Mouse (Mus musculus): ENCODE results near the gene Sppl2b. TPM values are rescaled to one million over a fixed set of nuclear protein-coding genes. Genes with fewer than 3 reads are reported as not detected.
A peak's percentile ranks its signal among the peaks of the same experiment; 100 is the strongest.

Sppl2b gene
- total RNA-seq, 2 experiments from 2014 or later, result 43.5 to 47.7 TPM

DNA sequence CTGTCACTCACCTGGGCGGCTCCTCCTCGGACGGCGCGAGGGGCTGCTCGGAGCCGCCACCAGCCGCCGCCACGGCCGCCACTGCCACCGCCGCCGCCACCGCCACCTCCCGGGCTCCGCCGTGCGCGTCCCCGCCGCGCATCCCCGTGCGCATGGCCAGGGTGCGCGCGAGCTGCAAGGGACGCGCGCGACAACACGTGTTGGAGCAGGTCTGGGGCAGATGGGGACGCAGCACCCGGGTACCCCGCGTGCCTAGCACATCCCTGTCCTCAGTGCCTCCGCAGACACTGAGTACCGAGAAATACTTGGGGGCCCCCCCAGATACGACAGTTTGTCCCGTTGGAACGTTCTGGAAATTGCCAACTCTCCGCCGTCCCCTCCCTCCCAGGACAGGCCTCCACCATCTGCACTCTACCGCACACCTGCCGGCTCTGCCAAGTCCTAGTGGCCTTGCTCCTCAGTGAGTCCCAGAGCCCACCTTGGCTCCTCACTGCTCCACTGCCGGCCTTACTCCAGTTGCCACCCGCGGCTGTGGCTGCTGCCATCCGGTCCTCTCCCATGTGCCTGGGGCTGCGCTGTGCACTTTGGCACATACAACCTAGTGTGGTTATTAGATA is 11.0 kb upstream of the Sppl2b start, which contains the start of gene Lingo3:
Gene Lingo3, minus strand, starts transcription at position 109 of the 617 bp plus-strand sequence.
- DNase-seq (ENCODE audit: low spot score in 2 of 2), result peak in 1 of 2 experiments; percentile 41

DNA sequence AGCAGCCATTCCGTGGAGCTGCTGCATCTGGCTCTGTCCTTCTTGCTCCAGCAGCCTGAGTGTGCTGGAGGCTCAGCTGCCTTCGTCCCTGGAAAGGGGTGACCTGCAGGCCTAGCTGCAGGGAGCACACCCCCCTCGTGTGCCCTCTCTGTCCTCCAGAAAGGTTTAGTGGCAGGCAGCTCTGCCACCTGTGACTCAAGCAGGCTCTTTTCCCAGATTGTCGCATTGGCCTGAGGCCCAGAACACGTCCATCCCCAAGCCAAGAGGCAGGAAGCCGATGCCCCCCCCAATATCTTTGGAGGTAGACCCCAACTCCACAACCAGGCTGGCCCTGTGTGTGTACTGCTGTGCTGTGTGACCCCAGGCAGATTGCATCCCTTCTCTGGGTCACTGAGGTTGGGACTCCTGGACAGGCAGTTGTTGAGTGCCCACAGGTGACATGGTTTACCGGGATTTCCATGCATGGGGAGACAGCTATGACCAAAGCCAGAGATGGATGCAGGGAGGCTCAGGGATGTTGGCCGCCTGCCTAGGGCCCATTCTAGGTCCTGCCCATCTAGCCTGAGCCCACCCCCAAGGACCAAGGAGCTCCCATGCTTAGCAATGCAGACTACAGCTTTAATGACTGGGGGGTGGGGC is 9.9 kb upstream of the Sppl2b start:
- no peak for DNase-seq (ENCODE audit: low spot score in 2 of 2)

DNA sequence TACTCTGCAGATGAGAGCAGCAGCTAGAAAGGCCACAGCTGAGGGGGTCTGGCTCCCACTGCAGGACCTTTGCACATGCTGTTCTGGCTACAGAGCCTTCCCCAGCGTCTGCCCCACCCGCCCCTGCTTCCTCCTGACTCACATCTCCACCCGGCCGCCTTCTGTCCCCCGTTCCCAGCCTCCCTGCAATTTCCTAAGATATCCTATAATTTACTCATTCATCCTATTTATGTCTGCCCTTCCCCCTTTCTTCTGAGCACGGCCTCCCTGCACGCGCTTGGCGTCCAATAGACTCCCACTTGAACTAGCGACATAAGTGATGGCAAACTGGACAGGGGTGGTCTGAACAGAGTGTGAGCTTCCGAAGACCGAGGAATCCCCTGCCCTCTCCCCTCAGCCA is 9.3 kb upstream of the Sppl2b start:
- no peak for DNase-seq (ENCODE audit: low spot score in 2 of 2)

DNA sequence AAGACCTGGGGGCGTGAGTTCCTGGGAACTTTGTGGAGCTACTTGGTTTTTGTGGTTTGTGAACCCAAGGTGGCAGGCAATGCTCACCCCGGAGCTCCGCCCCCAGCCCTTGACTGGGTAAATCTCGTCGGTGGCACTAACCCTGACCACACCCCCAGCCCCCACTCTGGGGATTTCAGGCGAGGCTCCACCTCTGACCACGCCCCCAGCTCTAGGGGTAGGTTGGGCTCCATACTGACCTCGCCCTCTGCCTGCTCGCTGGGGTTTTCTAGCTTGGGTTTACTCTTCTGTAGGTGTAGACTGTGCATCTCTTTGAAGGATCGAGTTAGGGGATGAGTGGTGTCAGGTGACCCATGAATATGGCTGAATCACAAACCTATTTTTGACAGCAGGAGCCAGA is 6.5 kb upstream of the Sppl2b start:
- DNase-seq (ENCODE audit: low spot score in 2 of 2), result no peak

DNA sequence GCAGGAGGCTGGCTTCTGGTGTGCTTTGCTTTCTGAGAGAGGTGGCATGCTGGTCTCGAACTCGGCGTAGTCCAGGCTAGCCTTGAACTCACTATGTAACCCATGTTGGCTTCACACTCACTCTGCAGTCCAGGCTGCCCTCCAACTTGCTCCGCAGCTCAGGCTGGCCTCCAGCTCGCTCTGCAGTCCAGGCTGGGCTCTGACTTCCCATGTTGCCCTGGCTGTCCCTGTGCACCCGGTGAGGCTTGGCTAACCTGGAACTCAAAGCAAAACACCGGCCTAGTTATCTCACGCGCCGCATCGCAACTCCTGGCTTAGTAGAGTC is 636 bp downstream of the Sppl2b start:
- no peak for DNase-seq (ENCODE audit: low spot score in 2 of 2)

DNA sequence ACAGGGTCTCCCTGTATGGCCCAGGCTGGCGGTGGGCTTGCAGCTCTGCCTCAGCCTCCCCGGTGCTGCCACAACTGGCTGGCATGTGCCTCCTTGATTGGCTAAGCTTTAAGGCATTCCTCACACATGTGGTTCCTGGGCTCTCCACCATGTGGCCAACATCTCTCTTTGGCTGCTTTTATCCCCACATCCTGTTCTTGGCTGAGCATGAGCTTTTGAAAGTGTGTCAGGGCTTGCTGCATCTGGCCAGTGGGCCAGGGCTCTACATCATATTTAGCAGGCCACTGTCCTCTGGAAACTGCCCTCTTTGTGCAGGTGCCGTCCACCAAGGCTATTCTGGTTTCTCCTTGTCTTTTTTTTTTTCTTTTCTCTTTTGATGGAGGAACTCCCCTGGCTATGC is 1.2 kb downstream of the Sppl2b start:
- no peak for DNase-seq (ENCODE audit: low spot score in 2 of 2)

DNA sequence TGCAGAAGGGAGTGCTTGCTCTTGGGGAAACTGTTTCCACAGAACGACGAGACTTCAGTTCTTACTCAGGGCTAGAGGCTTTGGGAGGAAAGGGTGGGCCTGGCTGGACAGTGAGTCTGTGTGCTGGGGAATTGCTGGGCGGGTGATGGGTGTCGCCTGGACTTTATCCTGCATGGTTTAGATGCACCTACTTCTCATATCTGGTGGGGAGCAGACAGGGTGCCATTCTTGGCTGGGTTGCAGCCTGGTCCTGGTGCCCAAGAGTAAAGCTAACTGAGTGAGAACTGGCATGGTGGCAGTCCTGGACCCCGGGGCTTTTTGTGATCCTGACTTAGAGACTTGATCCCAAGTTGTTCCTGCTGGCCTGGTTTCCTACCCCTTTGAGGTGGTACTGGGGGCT is 1.8 kb downstream of the Sppl2b start:
- DNase-seq (ENCODE audit: low spot score in 2 of 2), result no peak

DNA sequence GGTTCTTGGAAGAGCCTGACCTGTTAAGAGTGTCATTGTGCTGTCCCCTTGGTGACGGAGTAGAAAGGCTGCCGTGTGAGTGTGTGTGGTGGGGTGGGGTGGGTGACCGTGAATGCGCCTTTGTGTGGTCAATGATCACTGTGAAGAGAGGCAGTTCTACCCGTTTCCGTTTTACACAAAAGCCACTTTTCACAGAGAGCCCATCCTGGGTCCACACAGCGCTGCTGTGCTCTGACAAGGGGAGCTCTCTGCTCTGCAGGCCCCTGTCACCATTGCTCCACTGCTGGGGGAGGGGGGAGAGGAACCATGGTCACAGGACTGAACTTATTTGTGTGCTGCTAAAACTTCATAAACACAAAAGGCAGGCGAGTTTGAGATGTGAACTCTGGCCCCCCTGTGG is 2.3 kb downstream of the Sppl2b start:
- DNase-seq (ENCODE audit: low spot score in 2 of 2), result no peak

DNA sequence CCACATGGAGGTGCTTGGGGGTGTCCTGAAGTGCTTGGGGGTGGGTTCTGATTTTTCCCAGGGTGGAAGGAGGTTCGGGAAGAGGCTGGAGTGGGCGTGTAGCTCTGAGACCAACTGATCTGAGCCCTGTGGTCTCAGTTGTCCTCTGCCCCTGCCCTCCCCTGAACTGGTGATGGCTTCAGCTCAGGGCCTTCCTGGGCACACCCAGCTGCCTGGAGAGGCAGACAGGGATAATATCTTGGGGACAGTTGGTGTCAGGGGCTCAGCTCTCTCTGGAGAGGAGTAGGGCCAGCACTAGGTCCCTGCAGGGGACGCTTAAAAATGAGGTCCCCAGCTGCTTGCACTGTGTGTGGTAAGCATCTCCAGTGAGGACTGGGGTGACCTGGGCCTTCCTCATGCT is 2.8 kb downstream of the Sppl2b start:
- DNase-seq (ENCODE audit: low spot score in 2 of 2), result no peak

DNA sequence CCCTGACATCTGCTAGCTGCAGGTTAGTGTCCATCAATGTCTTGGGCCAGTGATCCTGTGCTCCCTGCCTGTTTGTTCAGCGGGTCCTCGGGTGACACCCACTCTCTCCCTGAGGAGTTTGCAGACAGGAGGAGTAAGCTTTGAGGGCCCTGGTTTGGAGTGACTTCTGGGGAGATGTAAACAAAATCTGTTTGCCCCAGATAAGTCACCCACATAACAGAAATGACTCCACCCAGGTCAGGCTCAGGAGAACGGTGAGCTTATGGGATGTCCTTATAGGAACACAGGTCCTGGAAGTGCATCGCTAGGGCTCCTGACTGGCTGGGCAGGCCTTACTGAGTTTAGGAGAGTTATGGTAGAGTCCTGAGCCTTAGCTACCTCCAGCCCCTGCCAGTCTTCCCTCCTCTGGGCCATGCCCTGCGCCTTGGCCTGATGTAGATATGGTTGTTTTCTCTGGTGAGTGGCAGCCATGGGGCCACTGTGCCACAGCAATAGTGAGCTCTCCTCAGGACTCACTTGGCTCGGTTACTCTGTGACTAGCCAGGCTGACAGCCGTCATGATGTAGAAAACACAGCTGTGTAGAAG is 3.4 kb downstream of the Sppl2b start:
- no peak for DNase-seq (ENCODE audit: low spot score in 2 of 2)

DNA sequence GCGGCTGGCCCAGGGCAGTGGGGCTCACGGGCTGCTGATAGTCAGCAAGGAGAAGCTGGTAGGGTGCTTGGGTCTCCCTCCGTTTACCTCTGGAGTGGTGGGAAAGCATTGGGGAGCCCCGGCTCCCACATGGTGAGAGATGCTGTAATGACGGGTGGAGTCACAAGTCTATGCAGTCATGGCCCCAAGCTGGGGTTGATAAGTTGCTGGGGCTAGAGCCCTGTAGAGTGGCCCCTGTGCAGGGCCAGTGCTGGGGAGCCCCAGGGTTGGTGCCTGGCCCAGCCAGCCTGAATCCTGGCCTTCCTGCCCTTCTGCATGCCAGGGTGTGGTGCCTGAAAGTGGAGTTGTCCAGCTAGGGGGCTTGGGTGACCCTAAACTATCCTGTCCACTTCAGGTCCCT is 7.2 kb downstream of the Sppl2b start:
- no peak for DNase-seq (ENCODE audit: low spot score in 2 of 2)

DNA sequence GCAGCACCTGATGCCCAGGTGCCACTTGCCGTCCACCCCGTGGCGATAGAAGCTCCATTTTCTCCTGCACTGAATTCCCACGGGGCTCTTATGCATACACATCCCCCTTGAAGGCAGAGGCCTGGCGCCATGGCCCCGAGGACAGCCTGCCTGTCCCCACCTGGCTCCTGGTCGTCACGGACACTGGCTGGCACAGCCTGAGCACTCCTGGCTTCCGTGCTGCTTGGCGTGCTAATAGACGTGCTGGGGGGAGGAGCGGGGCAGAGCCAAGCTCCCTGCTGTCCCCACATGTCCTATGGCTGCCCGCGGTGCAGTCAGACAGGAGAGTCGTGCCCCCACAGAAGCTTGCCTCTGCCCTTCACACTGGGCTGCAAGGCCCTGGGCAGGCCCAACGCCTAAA is 9.4 kb downstream of the Sppl2b start:
- no peak for DNase-seq (ENCODE audit: low spot score in 2 of 2)

DNA sequence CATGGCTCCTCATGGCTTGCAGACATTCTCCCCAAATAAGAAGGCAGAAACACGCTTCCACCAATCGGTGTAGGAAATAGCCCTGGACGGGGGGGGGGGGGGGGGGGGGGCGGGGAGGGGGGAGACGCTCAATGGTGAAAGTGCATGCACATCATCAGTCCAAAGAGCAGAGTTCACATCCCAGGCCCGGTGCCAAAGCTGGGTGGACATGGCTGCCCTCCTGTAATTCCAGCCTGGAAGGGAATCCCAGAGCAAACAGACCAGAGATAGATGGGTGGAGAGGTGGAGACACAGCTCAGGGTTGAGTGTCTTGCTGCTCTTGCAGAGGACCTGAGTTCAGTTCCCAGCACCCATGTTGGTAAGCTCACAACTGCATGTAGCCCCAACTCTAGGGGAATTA is 15.9 kb downstream of the Sppl2b start:
- no peak for DNase-seq (ENCODE audit: low spot score in 2 of 2)

DNA sequence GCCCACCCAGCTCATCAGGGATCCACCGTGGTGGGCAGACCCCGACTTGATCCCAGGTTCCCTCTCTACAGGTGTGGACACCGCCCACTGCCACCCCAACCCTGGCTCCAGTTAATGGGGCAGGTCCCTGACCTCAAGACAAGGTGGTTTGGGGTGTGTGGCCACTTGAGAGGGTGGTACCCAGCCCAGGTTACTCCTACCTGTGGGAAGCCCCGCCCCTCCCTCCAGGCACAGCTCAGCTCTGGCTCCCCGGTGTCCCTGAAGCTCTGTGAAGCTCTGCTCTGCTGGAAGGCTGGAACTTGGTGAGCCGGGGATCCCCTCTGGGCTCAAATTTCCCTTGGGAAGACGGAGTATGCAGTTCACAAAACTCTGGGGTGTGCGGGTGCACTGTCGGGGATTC is 16.5 kb downstream of the Sppl2b start, which contains the start of gene Tmprss9:
Gene Tmprss9, plus strand, starts transcription at position 268 of the 400 bp plus-strand sequence.
- DNase-seq (ENCODE audit: low spot score in 2 of 2), result no peak

DNA sequence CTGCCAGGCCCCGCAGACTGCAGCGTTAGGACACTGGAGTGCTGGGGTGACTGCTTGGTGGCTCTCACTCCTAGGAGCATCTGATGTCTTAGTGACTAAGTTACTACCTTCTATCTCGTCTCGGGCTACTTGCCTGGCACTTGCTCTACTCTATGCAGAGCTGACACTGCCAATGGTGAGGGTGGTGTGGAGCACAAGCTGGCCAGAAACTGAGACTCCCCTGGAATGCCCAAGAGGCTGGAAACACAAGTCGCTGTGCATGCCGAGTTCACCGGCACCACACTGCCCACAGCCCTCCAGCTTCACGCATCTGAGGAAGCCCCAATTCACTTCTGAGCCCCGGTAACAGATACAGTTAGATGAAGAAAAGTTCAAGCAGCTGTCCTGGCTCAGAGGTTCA is 19.0 kb downstream of the Sppl2b start:
- no peak for DNase-seq (ENCODE audit: low spot score in 2 of 2)

DNA sequence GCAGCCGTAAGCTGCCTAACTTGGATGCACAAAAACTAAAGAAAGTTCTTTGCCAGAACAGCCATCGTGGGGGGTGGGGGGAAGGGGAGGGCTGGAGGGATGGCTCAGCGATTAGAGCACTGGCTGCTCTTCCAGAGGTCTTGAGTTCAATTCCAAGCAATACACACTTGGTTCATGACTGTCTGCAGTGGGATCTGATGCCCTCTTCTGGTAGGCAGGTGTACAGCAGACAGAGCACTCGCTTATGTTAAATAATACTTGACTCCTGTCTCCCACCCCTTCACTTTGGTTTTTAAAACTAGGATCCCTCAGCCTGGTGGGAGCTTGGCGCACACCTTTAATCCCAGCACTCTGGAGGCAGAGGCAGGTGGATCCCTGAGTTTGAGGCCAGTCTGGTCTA is 21.0 kb downstream of the Sppl2b start:
- DNase-seq (ENCODE audit: low spot score in 2 of 2), result no peak

DNA sequence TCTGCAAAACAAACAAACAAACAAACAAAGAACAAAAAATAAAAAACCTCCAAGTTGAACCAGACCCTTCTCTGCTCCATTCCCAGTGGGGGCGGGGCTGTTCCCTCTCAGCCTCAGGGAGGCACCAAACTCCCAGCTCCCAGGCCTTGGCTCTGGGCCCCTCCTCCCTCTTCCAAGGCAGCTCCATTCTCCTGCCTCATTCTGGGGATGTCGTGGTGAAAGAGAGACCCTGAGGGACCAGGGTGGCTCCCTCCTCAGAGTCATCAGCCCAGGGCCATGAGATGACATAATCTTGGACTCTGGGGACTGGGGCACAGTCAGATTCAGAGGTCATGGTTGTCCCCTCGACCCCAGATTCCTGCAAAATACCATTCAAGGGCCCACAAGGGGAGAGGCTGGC is 21.5 kb downstream of the Sppl2b start:
- DNase-seq (ENCODE audit: low spot score in 2 of 2), result no peak

DNA sequence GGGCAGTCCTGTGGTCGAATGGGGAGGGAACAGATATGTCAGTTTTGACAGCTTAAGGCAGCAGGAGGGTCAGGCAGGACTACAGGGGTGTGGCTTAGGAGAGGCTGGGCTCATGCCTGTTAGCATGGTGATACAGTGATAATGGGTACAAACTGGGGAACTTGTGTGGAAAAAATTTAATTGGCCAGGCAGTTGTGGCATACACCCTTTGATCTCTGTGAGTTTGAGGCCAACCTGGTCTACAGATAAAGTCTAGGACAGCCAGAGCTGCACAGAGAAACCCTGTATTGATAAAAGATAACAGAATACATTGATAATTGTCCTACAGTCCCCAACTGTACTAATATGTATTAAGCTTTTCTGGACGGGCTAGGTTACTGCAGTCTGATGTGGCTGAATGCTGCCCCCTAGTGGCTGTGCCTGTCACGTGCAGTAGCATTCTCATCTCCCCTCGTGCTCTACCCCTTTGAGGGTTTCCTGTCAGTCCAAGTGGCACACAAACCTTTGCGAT is 25.1 kb downstream of the Sppl2b start:
- DNase-seq (ENCODE audit: low spot score in 2 of 2), result no peak

DNA sequence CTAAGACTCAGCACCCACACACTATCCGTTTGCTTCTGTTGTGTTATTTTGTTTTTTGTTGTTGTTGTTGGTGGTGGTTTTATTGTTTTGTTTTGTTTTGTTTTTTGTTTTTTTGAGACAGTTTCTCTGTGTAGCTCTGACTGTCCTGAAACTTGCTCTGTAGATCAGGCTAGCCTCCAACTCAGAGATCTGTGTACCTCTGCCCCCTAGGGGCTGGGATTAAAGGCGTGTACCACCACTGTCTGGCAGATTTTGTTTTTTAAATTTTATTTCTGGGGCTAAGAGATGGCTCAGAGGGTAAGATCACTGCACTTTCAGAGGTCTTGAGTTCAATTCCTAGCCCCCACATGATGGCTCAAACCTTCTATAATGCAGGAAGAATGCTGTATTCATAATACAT is 25.8 kb downstream of the Sppl2b start:
- DNase-seq (ENCODE audit: low spot score in 2 of 2), result no peak

DNA sequence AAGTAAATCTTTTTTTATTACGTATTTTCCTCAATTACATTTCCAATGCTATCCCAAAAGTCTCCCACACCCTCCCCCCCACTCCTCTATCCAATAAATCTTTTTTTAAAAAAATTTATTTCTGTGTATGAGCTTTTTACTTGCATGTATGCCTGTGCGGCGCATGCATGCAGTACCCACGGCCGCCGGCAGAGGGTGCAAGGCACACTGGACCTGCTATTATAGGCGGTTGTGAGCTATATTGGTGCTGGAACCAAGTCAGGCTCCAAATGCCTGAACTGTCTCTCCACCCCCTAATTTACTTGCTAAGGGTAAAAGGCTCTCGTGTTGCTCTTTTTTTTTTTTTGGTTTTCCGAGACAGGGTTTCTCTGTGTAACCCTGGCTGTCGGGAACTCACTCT is 26.2 kb downstream of the Sppl2b start:
- peak in 1 of 2 experiments; percentile 68 for DNase-seq (ENCODE audit: low spot score in 2 of 2)

DNA sequence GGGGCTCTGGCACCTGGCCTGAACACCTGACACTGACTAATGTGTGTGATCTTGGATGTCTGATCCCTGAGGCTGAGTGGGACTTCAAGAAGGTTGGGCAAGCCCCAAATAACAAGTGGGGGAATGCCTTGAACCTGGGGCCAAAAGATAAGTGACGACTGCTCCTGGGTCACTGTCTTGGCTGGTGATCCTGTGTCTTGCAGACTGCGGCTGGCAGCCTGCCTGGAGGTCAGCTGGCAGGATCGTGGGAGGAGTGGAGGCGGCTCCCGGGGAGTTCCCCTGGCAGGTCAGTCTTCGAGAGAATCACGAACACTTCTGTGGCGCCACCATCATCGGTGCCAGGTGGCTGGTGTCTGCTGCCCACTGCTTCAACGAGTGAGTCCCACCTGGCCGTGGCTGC is 32.1 kb downstream of the Sppl2b start:
- DNase-seq (ENCODE audit: low spot score in 2 of 2), result peak in 1 of 2 experiments; percentile 43

DNA sequence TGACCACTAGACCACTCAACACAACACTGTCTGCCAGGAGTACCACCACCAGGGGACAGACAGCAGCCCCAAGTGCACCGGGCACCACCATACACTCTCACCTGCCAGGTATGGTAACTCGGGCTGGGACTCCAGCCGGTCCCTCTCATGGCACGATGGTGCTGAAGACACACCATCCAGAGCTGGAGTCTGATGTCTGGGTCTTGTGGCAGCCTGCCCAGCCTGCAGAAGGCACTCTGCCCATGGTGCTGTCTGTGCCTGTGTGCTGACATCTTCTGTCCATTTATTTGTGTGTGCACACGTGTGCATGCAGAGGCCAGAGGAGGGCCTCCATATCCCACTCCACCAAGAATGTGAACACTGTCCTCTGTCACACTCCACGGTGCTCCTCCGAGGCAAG is 40.0 kb downstream of the Sppl2b start:
- no peak for DNase-seq (ENCODE audit: low spot score in 2 of 2)

DNA sequence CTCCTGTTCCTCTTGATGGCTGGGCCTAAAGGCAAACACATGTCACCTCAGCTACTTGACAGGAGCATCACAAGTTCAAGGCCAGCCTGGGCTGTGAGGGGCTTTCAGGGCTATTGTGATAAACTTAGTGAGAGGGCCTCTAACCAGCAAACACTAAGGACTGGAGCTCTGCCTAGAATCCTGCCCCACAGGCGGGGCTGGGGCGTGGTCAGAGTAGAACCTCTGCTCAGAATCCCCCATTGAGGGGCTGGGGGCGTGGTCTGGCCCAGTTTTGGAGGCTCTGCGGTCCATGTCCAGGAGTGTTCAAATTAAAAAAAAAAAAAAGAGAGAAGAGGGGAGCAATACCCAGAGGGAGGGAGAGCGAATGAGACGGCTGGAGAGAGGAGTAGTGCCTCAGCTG is 40.6 kb downstream of the Sppl2b start:
- no peak for DNase-seq (ENCODE audit: low spot score in 2 of 2)
